Mouse (Mus musculus) testis, adult 10 weeks (tissue): Measurements from ENCODE around the gene Nrl. TPM values are rescaled to one million over a fixed set of nuclear protein-coding genes. Genes with fewer than 3 reads are reported as not detected.

Source experiments
- polyA plus RNA-seq: library from polyadenylated mRNA; stranded (reverse); fragments of 350-450 nt; fragmentation: Illumina TruSeq; extraction: RNeasy Lipid Tissue Mini Kit (QIAGEN cat#74804); gene quantifications from one replicate; pipeline ENCODE4 v1.2.3, GENCODE M21; 2014; ENCODE audit warnings: low read depth, low replicate concordance

The Nrl gene
- polyA plus RNA-seq: 0.11 TPM

GRCm38 (mm10) chr14:55524785-55525184 is at the start of gene Nrl:
Nrl (minus strand) TSS chr14:55524981.

DNA sequence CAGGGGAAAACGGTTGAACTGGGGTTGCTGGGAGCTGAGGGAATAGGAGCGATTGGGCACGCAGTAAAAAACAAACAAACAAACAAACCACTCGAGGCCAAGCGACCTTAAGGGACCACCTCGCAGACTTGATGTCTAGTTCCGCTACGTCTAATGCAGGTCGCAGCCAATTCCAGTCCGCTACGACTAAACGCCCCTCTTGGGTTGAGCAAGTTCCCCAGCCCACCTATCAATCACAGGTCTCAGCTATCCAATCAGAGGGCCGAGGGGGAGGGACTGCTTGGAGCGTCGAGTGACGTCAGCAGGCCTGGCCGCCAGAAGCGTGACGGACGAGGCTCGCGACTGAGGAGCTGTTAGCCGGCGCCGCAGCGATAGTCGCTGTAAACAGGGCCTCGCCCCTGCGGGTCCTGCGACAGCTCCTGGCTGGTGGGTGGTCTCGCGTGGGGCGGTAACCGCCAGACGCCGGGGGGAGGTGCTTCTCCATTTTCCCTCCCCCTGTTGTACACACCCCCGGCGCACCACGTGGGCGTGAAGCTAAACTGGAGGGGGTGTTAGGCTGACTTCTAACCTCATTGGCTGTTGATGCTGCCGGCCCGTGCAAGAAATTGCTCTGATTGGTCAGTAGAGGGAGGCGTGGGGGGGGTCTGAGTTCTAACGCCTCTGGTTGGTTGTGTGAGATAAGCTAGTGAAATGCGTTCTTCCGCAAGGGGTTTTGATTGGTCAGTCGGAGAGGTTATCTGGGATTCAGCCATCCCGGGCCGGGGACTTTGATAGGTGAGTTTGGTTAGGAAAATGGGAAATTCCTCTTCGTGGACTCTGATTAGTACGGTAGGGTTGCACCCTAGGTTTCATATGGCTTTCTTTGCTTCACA is 35.7 kb upstream of the Nrl start, which contains the start of gene A730061H03Rik:
Gene A730061H03Rik (minus strand): TSS at position 205 of the 872 bp plus-strand sequence.

GRCm38 (mm10) chr14:55559799-55560201 is 35.0 kb upstream of the Nrl start, which contains the start of gene Dcaf11:
Dcaf11 (plus strand) TSS chr14:55560006.

DNA sequence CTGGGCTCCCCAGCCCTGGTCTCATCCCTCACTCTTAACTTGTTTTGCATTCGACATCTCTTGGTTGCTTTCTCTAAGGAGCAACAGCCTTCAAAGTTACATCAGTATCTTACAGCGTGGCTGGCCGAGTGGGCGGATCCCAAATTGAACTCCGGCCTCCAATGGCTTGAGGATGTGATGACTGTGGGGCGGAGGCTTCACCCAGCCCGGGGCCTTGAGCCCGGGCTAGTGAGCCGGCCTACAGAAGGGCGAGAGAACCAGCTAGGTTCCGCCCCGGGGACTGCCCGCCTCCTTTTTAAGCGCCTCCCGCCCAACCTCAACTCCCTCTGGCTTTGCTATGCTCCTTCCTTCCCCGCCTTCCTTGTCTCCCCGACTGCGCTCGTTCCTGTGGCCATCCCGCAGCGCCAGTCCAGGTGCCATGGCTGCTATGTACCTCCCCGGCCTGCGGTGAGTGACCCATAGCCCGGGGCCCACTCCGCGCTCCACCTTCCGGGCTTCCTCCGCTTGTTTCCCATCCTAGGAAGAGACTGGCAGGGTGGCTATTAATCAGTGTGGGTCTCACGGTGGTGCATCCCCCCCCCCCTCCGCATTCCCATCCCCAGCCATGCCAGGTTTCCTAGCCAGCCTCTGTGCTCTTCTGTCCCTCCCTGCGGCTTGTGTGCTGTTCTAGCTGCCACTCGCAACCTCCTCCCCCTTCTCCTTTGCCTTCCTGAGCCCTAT is 15.4 kb upstream of the Nrl start, which contains the start of gene Pck2:
Gene Pck2 (plus strand): TSS at position 200 of the 720 bp plus-strand sequence.

DNA sequence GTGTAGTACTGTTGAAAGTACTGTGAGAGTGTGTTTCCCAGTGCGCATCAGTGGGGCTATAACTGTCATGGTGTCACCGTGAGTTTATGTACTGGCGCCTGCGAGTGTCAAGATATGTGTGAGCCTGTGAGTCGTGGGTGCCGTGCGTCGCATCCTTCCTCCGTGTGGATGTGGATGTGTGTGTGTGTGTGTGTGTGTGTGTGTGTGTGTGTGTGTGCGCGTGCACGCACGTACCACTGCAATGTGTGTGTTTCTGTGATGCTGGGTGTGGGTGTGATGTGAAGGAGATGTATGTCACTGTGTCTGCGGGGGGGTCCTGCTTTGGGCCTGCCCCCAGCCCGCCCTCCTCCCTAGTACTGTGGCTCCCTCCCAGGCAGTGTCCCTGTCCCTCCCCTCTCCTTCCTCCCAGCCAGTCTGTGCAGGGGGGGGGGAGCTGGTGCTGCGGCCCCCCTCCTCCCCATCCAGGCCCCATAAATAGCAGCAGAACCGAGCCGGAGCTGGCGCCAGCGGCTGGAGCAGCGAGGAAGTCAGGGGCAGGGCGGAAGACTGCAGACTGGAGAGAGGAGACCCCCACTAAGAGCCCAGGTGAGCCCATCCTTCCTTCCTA is 14.6 kb downstream of the Nrl start, which contains the start of gene Cpne6:
Gene Cpne6 (plus strand): TSS at position 321 of the 607 bp plus-strand sequence.

GRCm38 (mm10) chr14:55490361-55491201 is 34.2 kb downstream of the Nrl start, which contains the start of gene Carmil3:
Carmil3 (plus strand) TSS chr14:55490651.

DNA sequence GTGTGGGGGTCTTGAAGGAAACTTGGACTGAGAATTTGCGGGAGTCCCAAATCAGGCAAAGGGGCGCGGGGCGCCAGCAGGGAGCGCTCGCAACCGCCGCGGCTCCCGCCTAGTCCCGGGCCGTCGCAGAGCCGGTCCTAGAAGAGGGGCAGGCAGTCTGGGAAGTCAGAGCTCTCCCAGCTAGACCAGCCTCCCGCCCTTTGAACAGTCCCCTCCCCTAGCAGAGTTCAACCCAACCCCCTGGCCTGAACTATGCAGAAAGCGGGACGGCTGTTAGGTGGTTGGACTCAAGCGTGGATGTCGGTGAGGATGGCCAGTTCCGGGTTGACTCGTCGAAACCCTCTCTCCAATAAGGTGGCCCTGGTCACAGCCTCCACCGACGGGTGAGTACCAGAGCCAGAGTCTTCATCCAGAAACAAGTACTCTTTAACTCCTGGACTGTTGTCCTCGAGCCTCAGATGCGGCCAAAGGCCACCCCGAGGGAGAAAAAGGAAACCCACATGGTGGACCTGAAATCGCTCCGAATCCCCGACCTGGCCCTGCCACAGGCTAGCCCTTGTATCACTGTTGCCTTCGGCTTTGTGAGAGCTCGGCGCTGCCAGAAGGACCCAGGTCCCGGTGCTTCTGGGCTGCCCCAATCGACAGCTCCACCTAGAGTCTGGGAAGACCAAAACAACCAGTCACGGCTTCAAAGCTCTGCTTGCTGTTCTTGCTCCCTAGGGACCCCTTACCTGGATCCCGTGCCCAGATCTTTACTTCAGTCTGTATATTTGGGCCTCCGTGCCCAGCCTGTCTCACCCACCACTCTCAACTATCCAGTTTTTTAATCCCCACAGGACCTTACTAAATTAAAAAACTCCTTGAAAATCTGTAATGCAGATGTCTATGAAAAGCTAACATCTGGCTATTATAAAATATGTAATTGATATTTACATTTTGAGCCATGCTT is 45.9 kb downstream of the Nrl start, which contains the start of gene Dhrs4:
Gene Dhrs4 (plus strand): TSS at position 108 of the 949 bp plus-strand sequence.

Other genes starting within 250 kb of the Nrl start
- 19.4 TPM for gene Dhrs4, start 46.2 kb downstream of the Nrl start, polyA plus RNA-seq
- not detected for gene Carmil3, start 34.3 kb downstream of the Nrl start, polyA plus RNA-seq
- not detected for gene Cpne6, start 14.5 kb downstream of the Nrl start, polyA plus RNA-seq
- 0.35 TPM for gene Pck2, start 15.3 kb upstream of the Nrl start, polyA plus RNA-seq
- 14.7 TPM for gene Dcaf11, start 35.0 kb upstream of the Nrl start, polyA plus RNA-seq
- gene A730061H03Rik, start 35.4 kb upstream of the Nrl start, polyA plus RNA-seq: not detected
- gene Fitm1, start 50.6 kb upstream of the Nrl start, polyA plus RNA-seq: not detected
- gene Psme1, start 53.1 kb upstream of the Nrl start, polyA plus RNA-seq: 25.6 TPM
- 2.7 TPM for gene Emc9, start 60.3 kb upstream of the Nrl start, polyA plus RNA-seq
- 17.0 TPM for gene Psme2, start 66.1 kb upstream of the Nrl start, polyA plus RNA-seq
- gene Rnf31, start 66.7 kb upstream of the Nrl start, polyA plus RNA-seq: 2.1 TPM
- 2.6 TPM for gene Irf9, start 78.6 kb upstream of the Nrl start, polyA plus RNA-seq
- 8.3 TPM for gene Rec8, start 93.1 kb upstream of the Nrl start, polyA plus RNA-seq
- 67.7 TPM for gene Ipo4, start 111.0 kb upstream of the Nrl start, polyA plus RNA-seq
- gene Gm49378, start 112.9 kb upstream of the Nrl start, polyA plus RNA-seq: 1.6 TPM
- 5.9 TPM for gene Tm9sf1, start 118.8 kb upstream of the Nrl start, polyA plus RNA-seq
- gene Tssk4, start 125.2 kb upstream of the Nrl start, polyA plus RNA-seq: 45.9 TPM
- gene Mdp1, start 135.5 kb upstream of the Nrl start, polyA plus RNA-seq: 4.4 TPM
- 54.2 TPM for gene Gmpr2, start 147.0 kb upstream of the Nrl start, polyA plus RNA-seq
- gene Nedd8, start 147.1 kb upstream of the Nrl start, polyA plus RNA-seq: 54.1 TPM
- gene Tinf2, start 156.8 kb upstream of the Nrl start, polyA plus RNA-seq: 18.0 TPM
- gene Tgm1, start 188.9 kb upstream of the Nrl start, polyA plus RNA-seq: not detected
- gene Rabggta, start 197.3 kb upstream of the Nrl start, polyA plus RNA-seq: 0.35 TPM
- gene Dhrs1, start 220.7 kb upstream of the Nrl start, polyA plus RNA-seq: 45.7 TPM
- gene Nop9, start 220.7 kb upstream of the Nrl start, polyA plus RNA-seq: 53.9 TPM
- gene Cideb, start 233.5 kb upstream of the Nrl start, polyA plus RNA-seq: not detected
- not detected for gene Ltb4r2, start 236.4 kb upstream of the Nrl start, polyA plus RNA-seq
- not detected for gene Ltb4r1, start 241.0 kb upstream of the Nrl start, polyA plus RNA-seq